Mouse (Mus musculus) G1E (cell line): ENCODE measurements at regions not wholly inside any gene's neighbourhood (a gene's known extent, or its start where the extent isn't known, plus 50 kb on each side); places are given as distances from the start of the nearest gene placed in this dataset.

Experiments used
- CTCF ChIP-seq: IDR thresholded peaks from 2 replicates; pipeline ENCODE4 v1.5.1; 2012; ENCODE audit warnings: low read depth, low read length, inconsistent platforms, mixed read lengths
- GATA1 ChIP-seq: IDR thresholded peaks from 2 replicates; pipeline ENCODE4 v1.6.1; 2012; ENCODE audit warnings: borderline replicate concordance, low read length, inconsistent platforms, mixed read lengths
- POLR2AphosphoS5 ChIP-seq: IDR thresholded peaks from 2 replicates; pipeline ENCODE4 v1.6.1; 2012; ENCODE audit warnings: low read depth, low read length, inconsistent platforms; ENCODE audit not compliant: insufficient replicate concordance
- TAL1 ChIP-seq: conservative IDR thresholded peaks from 2 replicates; pipeline ENCODE4 v1.6.1; 2012; ENCODE audit warnings: low read depth, low read length, inconsistent platforms, mixed read lengths

DNA sequence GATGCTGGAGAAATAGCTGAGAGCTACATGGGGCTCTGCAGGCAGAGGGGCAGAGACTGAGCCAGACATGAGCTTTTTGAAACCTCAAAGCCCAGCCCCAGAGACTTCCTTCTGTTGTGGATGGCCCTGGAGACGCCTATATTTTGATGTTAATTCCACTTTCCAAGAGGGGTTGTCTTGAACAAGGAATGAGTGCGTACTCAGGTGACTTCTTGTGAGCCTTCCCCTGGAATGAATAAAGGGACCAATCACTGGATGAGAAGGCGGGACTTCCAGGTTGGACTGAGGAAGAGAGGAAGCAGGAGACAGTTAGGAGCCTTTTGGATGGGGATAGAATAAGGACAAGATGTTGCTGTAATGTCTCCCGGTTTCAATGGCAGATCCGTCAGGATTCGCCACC is 76.3 kb upstream of the Spred2 start:
- TF ChIP-seq CTCF (no peak), GATA1 (no peak), TAL1 (no peak), POLR2AphosphoS5 (no peak)
